Mouse (Mus musculus) urinary bladder, postnatal 4 days (tissue): Measurements from ENCODE around the gene Dhx40.
"Not testable (repeated sequence)": the region's sequence is repeated elsewhere in the genome, so short reads cannot be mapped to it uniquely, and the experiment has no call there.

ENCODE experiments used
- DNase-seq, 2 experiments: peaks; one replicate each; pipeline ENCODE4 v3.0.0; 2021 to 2022; ENCODE audit warnings: low spot score in 2 of 2

The Dhx40 gene

DNA sequence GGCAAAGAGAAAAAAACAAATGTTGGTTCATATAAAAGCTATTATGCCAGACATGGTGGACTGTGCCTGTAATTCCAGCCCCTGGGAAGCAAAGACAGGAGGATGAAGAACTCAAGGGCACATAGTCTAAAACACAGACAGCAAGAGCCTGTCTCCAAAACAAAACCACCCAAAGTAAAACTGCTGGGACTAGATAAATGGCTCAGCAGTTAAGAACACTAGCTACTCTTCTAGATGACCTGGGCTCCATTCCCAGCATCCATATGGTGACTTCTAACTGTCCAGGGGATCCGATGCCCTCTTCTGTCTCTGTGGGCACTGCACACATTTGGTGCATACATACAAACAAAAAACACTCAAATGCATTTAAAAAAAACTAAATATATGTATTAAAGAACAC is 56.5 kb downstream of the Dhx40 start:
- DNase-seq: no peak

DNA sequence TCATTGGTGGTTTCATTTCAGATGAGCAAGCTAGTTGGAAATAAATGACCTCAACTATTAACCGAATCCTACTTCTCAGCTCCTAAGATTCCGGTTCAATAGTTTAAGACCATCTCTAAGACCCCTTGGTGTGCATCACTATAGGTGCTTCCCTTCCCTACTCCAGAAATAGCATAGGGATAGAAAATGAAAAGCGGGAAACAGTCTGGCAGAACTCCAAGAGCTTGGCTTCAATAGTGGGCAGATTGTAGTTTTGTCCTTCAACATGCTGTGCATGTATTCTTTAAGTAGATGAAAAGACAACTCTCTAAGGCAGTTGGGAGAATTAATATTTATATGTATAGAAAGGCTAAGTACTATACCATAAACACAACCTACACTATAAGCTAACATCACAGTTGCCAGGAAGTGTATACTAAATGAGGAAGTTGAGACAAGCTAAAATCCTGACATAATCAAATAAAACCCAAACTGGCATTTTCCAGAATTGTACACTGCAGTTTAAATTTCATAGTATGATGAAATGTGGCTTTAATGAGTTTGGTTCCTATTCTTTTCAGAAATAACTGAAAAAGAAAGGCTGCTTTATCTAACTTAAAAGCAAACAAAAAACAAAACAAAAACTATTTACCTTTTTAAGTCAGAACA is 57.6 kb downstream of the Dhx40 start:
- no peak for DNase-seq

DNA sequence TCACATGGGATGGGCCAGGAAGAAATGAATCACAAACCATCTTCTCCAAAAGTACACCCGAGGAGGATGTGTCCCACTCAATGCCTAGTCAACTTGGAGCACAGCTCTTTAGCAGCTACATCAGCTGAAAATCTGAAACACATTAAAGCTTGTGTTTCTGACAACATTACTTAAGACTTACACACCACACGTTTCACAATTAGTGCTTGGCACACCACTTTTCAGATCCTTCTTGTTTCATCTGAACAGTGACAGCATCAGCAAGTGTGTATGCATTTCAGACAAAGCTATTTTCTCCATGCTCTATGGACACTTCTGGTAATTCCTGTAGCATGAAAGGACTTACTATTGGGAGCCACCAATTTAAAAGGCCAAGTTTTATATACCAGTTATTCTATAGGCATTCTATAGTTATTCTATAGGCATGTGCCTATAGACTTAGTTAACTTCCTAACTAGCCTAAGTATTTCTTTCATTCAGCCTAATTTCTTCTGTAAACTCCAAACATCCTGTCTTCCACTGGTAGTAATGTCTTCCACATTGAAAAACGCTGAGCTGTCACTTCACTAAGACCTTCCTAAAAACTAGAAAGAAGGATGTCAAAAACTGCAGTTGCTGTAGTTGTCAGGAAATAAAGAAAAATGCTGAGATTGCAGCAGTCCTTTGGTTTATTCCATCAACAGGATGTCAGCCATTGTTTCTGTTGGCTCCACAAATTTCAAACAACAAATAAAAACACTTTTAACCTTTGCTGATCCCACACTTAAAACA is 61.7 kb downstream of the Dhx40 start:
- no peak for DNase-seq

DNA sequence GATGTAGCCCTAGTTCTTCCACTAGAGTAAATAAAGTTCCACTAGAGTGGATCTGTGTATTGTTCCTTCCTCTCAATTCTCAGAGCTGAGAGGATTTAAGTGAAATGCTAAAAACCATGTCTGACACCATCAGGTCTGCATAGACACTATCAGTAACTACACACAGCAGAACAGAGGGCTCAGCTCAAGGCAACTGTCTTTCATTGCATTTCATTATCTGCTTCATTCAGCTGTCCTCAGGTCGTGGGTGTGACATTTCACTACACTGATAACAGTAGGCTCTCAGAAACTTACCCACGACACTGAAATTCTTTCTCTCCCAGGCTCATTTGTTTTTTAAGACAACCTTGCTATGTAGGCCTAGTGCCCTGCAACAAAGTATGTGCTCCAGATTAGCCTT is 64.9 kb downstream of the Dhx40 start:
- no peak for DNase-seq

DNA sequence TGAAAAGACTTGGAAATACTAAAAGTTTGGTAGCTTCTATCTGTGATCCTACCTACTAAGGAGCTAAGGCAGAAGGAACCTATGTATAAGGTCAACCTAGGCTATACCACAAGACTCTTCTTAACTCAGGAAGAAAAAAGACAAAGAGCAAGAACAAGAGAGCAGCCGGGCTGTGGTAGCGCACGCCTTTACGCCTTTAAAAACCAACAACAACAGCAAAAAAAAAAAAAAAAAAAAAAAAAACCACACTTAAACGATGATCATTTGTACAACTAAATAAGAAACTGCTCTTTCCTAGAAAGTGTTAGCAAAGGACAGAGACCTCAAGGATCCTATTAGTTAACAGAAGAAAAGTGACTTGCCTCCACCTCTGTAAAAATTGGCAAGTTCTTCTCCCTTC is 66.0 kb downstream of the Dhx40 start:
- DNase-seq: no peak

DNA sequence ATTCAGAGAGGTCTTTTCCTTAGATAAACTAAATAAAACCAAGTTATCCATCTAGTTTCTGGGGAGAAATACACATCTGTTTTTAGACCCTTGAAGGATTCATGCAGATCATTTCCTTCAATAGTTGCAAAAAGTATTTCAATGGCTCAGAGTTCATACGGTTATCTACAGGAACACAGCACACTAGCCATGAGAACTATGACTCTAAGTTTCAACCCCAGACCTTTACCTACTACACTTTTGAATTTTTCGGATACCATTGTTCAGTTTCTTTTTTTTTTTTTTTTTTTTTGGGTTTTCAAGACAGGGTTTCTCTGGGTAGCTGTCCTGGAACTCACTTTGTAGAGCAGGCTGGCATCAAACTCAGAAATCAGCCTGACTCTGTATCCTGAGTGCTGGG is 68.1 kb downstream of the Dhx40 start:
- no peak for DNase-seq

DNA sequence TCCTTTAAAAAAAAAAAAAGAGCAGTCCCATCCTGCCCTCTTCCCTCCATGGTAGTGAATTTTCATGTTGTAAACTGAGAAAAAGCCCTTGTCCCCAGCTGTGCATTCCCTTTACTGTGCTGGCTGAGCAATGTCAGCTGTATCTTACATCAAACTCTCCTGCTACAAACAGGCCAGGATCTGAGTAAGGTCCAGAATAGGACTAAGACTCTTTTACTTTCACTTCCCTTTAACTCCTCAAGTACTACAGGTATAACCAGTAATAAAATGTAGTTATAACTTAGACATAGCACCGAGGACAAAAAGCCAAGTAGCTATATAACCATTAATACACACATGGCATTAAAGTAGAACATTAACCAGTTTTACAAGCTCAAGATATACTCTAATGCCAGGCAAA is 68.6 kb downstream of the Dhx40 start:
- no peak for DNase-seq

DNA sequence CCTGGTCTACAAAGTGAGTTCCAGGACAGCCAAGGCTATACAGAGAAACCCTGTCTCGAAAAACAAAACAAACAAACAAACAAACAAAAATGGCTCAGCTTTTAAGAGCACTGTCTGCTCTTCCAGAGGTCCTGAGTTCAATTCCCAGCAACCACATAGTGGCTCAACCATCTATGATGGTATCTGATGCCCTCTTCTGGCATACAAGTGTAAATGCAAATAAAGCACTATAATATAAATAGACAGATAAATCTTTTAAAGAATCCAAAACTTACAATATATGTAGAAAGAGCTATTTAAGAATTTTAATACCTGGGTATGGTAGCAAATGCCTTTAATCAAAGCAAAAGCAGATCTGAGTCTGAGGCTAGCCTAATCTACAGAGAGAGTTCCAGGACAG is 69.2 kb downstream of the Dhx40 start:
- not testable (repeated sequence) for DNase-seq

DNA sequence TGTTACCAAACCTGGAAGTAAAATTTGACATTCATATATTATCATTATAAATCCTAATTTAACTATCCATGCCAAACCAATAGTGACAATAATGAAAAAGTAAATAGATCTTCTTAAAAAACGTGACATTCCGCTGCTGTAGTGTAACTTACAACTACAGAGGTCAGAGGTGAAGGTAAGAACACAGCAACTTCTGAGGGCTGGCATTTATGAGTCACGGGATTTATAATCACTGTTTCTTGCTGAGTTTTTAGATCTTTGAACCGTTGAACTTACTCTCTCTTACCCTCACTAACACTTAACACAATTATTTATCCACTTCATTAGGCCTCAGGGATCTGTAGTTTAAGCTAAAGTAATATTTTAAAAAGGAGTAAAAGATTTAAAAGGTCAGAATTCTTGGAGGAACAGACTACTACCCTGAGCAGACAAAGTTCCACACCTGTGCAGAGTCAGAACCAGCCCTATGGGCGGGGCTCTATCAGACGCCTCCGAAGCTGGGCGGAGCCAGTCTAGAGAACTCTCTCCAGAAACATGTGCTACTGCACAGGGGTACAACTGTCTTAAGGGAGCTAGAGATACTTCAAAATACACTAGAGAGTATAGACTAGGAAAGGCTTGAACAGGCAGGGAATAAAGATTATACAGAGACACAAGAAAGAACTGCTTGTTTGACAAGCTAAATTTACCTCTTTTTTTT is 70.1 kb downstream of the Dhx40 start:
- DNase-seq: no peak

DNA sequence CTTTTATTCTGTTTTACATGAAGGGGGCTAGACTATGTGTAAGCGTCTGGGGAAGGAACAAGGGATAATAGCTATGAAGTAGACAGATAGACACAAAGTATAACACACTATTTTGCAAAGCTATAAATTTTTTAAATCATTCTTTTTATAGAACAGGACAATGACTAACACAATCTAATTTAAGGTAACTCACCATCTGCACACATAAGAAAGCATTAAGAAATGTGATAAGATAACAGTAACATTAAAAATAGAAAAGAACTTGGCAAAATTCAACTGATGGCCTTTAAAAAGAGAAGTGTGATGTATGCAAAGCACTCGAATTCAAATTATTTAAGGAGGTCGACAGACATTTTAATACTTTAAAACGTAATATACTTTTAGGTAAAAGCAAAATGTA is 72.6 kb downstream of the Dhx40 start:
- no peak for DNase-seq

DNA sequence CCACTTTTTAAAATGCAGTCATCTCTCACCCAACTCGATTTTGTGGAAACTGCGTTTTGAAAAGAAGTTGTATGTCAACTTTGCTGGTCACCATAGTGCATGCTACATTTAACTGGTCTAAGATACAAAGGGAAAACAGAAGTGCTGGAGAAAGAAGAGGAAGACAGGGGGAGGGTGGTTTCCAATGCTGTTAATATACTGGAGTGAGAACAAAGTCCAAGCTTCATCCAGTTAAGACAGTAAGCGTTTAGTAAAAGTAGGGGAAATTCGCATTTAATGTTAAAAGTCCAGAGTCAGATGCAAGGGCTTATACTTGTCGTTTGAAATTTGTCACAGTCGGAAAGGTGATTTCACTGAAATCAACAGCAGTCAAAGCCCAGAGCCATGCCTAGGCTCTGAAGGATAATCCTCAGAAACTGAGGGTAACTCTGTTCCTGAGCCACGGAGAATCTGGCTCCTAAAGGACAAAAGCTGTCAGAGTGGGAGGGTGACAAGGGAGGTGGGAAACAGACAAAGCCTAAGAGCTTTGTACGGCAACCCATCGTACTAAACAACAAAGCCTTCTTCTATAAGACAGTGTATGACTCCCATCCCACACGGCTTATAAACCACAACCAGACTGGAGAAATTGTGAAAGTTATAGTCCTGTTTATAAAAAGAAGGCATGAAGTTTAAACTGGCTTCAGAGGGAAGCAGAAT is 73.2 kb downstream of the Dhx40 start:
- no peak for DNase-seq

DNA sequence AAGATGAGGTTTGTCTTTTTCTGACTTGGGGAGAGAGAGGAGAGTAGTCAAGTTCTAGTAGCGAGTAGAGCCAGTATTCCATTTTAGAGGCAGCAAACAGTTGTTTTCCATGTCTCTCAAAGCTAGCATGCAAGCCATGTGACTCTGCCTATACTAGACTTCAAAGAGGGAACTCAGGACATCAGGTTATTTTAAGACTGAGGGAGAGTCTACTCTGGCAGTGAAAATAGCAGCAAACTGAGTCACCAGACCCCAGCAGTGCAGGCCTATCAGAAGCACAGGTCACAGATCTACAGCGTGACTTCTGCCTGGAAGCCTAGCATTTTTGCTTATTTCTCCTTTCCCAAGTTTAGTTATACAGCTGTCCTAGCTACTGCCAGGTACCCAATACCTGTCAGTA is 76.1 kb downstream of the Dhx40 start:
- DNase-seq: no peak

DNA sequence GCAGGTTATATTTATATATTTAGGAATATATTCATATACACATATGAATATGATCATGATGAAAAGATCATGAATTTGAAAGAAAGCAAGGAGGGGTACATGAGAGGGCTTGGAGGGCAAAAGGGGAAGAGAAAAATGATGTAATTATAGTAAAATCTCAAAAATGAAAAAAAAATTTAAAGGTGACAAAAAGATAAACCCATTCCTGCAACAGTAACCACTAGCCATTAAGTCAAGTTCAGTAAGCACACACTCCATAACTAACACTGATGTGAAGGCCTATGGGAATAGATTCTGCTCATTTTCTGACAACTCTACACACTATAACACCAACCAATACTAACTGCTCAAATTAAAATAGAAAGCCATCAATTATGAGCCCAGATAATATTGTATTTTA is 81.9 kb downstream of the Dhx40 start:
- no peak for DNase-seq

DNA sequence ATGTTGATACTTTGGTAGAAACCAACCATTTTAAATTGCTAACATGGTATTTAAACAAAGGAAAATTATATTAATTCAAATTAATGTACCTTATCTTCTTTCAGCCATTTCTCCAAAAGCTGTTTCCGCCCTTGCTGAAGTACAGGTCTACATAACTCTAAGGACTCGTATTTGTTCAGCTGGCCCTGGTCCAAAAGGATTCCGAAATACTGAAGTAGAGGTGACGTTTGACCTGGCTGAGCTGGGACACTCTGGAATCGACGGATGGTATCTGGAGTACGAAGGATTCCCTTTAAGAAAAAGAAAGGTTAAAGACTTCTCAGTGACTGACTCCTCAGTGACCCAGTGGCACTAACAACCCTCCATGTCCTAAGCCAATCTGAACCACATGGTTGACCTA is 82.6 kb downstream of the Dhx40 start:
- DNase-seq: no peak

DNA sequence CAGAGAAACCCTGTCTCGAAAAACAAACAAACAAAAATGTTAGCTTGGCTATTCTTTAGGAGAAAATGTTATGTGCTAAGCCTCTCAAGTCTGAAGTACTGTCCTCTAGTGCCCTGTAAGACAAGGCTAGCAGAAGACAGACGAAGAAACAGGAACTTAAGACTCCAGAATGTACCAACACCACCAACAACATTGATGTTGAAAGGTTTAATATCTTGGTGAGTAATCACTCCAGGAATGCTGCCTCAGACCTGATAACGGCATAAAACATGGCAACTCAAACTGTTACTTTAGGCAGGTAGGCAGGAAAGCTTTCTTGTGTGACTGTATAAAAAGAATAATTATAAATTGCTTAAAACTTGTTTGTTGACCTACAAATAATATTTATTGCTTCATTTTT is 83.5 kb downstream of the Dhx40 start:
- DNase-seq: no peak

DNA sequence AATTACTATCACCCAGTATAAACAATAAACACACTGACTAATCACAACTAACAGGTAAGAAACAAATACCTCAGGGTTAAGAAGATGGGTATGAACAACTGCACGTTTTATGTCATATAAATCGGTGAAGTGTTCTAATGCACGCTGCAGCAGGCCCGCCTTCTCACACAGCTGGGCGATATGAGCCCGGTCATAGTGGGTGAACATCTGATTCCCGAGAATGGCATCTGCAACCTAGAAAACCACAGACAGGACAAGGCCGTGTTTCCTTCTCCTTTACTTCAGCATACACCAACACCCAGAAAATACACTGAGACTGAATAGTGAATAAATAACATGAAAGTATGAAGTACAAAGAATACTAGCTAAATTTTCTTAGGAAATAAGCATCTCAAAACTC is 88.2 kb downstream of the Dhx40 start:
- DNase-seq: no peak
